Mouse (Mus musculus): Measurements from ENCODE around the gene Gm44502. TPM values are rescaled to one million over a fixed set of nuclear protein-coding genes. Genes with fewer than 3 reads are reported as not detected.

Gene Gm44502
- polyA plus RNA-seq, 1 experiment = 0.06 TPM

- Histone ChIP-seq H3ac (ENCODE audit: control insufficient read depth, insufficient read length, low read depth) (peak overlapping the region; percentile 56), H3K36me3 (ENCODE audit: control insufficient read depth, insufficient read depth) (no peaks in the 10 kb centered on the region), H3K4me3 (ENCODE audit: insufficient read depth, poor library complexity, severe bottlenecking) (peak overlapping the region; percentile 45), H3K27me3 (ENCODE audit: control insufficient read depth, insufficient read depth, insufficient read length) (no peaks in the 10 kb centered on the region), H3K79me3 (ENCODE audit: low read depth) (no peaks in the 10 kb centered on the region), H3K79me2 (ENCODE audit: control insufficient read depth, insufficient read depth) (no peaks in the 10 kb centered on the region)
- TF ChIP-seq MAX (IDR thresholded peaks at IDR 0.05) (peak; percentile 47), MYOD1 (IDR thresholded peaks at IDR 0.05; ENCODE audit: control insufficient read depth, insufficient read length, low read depth) (no peak), USF1 (IDR thresholded peaks at IDR 0.05; ENCODE audit: low read depth) (peak; percentile 98)
Observed at GRCm38 (mm10) chr15:89475611-89476474, 46.3 kb upstream of the Gm44502 start.

- Histone ChIP-seq H3K79me2 (ENCODE audit: control insufficient read depth, insufficient read depth) (no peaks in the 10 kb centered on the region), H3K79me3 (ENCODE audit: low read depth) (no peaks in the 10 kb centered on the region), H3K27me3 (ENCODE audit: control insufficient read depth, insufficient read depth, insufficient read length) (no peaks in the 10 kb centered on the region), H3K36me3 (ENCODE audit: control insufficient read depth, insufficient read depth) (no peaks in the 10 kb centered on the region), H3K4me3 (ENCODE audit: insufficient read depth, poor library complexity, severe bottlenecking) (peak overlapping the region; percentile 45), H3ac (ENCODE audit: control insufficient read depth, insufficient read length, low read depth) (no peak overlapping the region)
- no peak for TF ChIP-seq CTCF (IDR thresholded peaks at IDR 0.05; ENCODE audit: control insufficient read depth, insufficient read depth, insufficient read length)
- no peak for TF ChIP-seq MYOG (IDR thresholded peaks at IDR 0.05; ENCODE audit: control insufficient read depth, extremely low read depth, insufficient read length)
- no peak for TF ChIP-seq FOSL1 (IDR thresholded peaks at IDR 0.05; ENCODE audit: insufficient read depth, low read length, poor library complexity, severe bottlenecking)
- TF ChIP-seq MAX (IDR thresholded peaks at IDR 0.05) = no peak
- no peak for TF ChIP-seq USF1 (IDR thresholded peaks at IDR 0.05; ENCODE audit: low read depth)
- no peak for TF ChIP-seq CEBPB (IDR thresholded peaks at IDR 0.05; ENCODE audit: low read depth)
Observed at GRCm38 (mm10) chr15:89475293-89475600, 45.8 kb upstream of the Gm44502 start.

GRCm38 (mm10) chr15:89474596-89475292 is 45.2 kb upstream of the Gm44502 start:
- H3K4me3 ChIP-seq (ENCODE audit: insufficient read depth, poor library complexity, severe bottlenecking) = no peak overlapping the region
- no peak overlapping the region for H3ac ChIP-seq (ENCODE audit: control insufficient read depth, insufficient read length, low read depth)
- no peaks in the 10 kb centered on the region for H3K36me3 ChIP-seq (ENCODE audit: control insufficient read depth, insufficient read depth)
- H3K27me3 ChIP-seq (ENCODE audit: control insufficient read depth, insufficient read depth, insufficient read length) = no peaks in the 10 kb centered on the region
- H3K79me3 ChIP-seq (ENCODE audit: low read depth) = no peaks in the 10 kb centered on the region
- H3K79me2 ChIP-seq (ENCODE audit: control insufficient read depth, insufficient read depth) = no peaks in the 10 kb centered on the region
- no peak for TF ChIP-seq MYOD1 (IDR thresholded peaks at IDR 0.05; ENCODE audit: control insufficient read depth, insufficient read length, low read depth)
- TF ChIP-seq MAX (IDR thresholded peaks at IDR 0.05) = no peak
- TF ChIP-seq MYOG (IDR thresholded peaks at IDR 0.05; ENCODE audit: control insufficient read depth, extremely low read depth, insufficient read length) = no peak
- no peak for TF ChIP-seq USF1 (IDR thresholded peaks at IDR 0.05; ENCODE audit: low read depth)
- no peak for TF ChIP-seq FOSL1 (IDR thresholded peaks at IDR 0.05; ENCODE audit: insufficient read depth, low read length, poor library complexity, severe bottlenecking)
- no peak for TF ChIP-seq CTCF (IDR thresholded peaks at IDR 0.05; ENCODE audit: control insufficient read depth, insufficient read depth, insufficient read length)

- no peak overlapping the region for H3ac ChIP-seq (ENCODE audit: control insufficient read depth, insufficient read length, low read depth)
- H3K79me2 ChIP-seq (ENCODE audit: control insufficient read depth, insufficient read depth) = no peaks in the 10 kb centered on the region
Observed at GRCm38 (mm10) chr15:89473921-89474320, 44.4 kb upstream of the Gm44502 start.

GRCm38 (mm10) chr15:89473370-89473769 is 43.9 kb upstream of the Gm44502 start:
- no peaks in the 10 kb centered on the region for H3K27me3 ChIP-seq (ENCODE audit: control insufficient read depth, insufficient read depth, insufficient read length)
- H3K79me2 ChIP-seq (ENCODE audit: control insufficient read depth, insufficient read depth) = no peaks in the 10 kb centered on the region
- no peaks in the 10 kb centered on the region for H3K79me3 ChIP-seq (ENCODE audit: low read depth)
- no peaks in the 10 kb centered on the region for H3K36me3 ChIP-seq (ENCODE audit: control insufficient read depth, insufficient read depth)
- no peak overlapping the region for H3K4me3 ChIP-seq (ENCODE audit: insufficient read depth, poor library complexity, severe bottlenecking)
- TF ChIP-seq CEBPB (IDR thresholded peaks at IDR 0.05; ENCODE audit: low read depth) (no peak), MYOD1 (IDR thresholded peaks at IDR 0.05; ENCODE audit: control insufficient read depth, insufficient read length, low read depth) (no peak), MYOG (IDR thresholded peaks at IDR 0.05; ENCODE audit: control insufficient read depth, extremely low read depth, insufficient read length) (no peak), CTCF (IDR thresholded peaks at IDR 0.05; ENCODE audit: control insufficient read depth, insufficient read depth, insufficient read length) (no peak), MAX (IDR thresholded peaks at IDR 0.05) (no peak), USF1 (IDR thresholded peaks at IDR 0.05; ENCODE audit: low read depth) (no peak), FOSL1 (IDR thresholded peaks at IDR 0.05; ENCODE audit: insufficient read depth, low read length, poor library complexity, severe bottlenecking) (no peak)
- no peak overlapping the region for H3ac ChIP-seq (ENCODE audit: control insufficient read depth, insufficient read length, low read depth)

More at GRCm38 (mm10) chr15:89473921-89474320, 44.4 kb upstream of the Gm44502 start:
- no peak overlapping the region for H3K4me3 ChIP-seq (ENCODE audit: insufficient read depth, poor library complexity, severe bottlenecking)
- no peak for TF ChIP-seq CTCF (IDR thresholded peaks at IDR 0.05; ENCODE audit: control insufficient read depth, insufficient read depth, insufficient read length)
- no peak for TF ChIP-seq MAX (IDR thresholded peaks at IDR 0.05)
- no peak for TF ChIP-seq USF1 (IDR thresholded peaks at IDR 0.05; ENCODE audit: low read depth)
- TF ChIP-seq CEBPB (IDR thresholded peaks at IDR 0.05; ENCODE audit: low read depth) = no peak
- TF ChIP-seq MYOG (IDR thresholded peaks at IDR 0.05; ENCODE audit: control insufficient read depth, extremely low read depth, insufficient read length) = no peak
- no peak for TF ChIP-seq FOSL1 (IDR thresholded peaks at IDR 0.05; ENCODE audit: insufficient read depth, low read length, poor library complexity, severe bottlenecking)
- no peak for TF ChIP-seq MYOD1 (IDR thresholded peaks at IDR 0.05; ENCODE audit: control insufficient read depth, insufficient read length, low read depth)
- H3K79me3 ChIP-seq (ENCODE audit: low read depth) = no peaks in the 10 kb centered on the region
- H3K27me3 ChIP-seq (ENCODE audit: control insufficient read depth, insufficient read depth, insufficient read length) = no peaks in the 10 kb centered on the region
- H3K36me3 ChIP-seq (ENCODE audit: control insufficient read depth, insufficient read depth) = no peaks in the 10 kb centered on the region
